Mouse (Mus musculus) testis, adult 10 weeks (tissue): Measurements from ENCODE around the gene Gm49333. TPM values are rescaled to one million over a fixed set of nuclear protein-coding genes. Genes with fewer than 3 reads are reported as not detected.

Experiments used
- polyA plus RNA-seq: library from polyadenylated mRNA; stranded (reverse); fragments of 350-450 nt; fragmentation: Illumina TruSeq; extraction: RNeasy Lipid Tissue Mini Kit (QIAGEN cat#74804); gene quantifications from one replicate; pipeline ENCODE4 v1.2.3, GENCODE M21; 2014; ENCODE audit warnings: low read depth, low replicate concordance

Gm49333 gene
- not detected for polyA plus RNA-seq

DNA sequence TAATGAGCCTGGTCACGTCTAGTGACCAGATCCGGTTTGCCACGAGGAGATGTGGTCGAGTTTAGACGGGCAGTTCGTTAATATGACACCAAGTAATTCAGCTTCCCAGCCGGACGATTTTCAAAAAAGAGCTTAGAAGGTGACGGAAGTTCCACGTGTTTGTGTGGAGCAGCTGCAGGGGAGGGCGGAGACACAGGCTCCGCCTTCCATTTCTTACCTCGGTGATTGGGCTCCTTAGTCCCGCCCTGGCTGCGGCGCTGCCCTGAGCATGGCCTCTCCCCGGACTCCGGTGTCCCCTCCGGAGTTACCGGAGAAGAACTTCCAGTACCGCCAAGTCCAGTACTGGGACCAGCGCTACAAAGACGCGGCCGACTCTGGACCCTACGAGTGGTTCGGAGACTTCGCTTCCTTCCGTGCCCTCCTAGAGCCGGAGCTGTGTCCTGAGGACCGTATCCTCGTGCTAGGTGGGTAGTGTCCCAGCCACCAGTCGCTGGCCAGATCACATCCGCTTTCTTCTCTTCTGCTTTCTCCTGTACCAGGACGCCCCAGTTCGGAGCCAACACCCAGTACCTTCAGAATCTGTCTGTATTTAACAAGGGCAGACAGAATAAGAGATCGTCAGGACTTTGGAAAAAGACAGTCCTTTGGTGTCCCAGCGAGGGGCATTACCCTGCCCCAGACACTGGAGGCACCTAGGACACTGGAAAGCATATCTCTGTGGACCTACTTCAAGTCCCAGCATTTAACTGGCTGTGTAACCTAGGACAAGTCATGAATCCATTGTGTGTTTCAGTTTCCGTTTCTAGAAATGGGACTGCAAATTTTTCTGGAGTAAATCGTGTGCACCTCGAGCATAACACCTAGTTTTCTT, at the start of gene Gm49333, which contains the start of the genes Eef1akmt4 and Alg3:
TSS of gene Gm49333 (plus strand) at position 254 of the 871 bp plus-strand sequence.
TSS of gene Eef1akmt4 (plus strand) at position 237 of the 871 bp plus-strand sequence.
TSS of gene Alg3 (minus strand) at position 379 of the 871 bp plus-strand sequence.

GRCm38 (mm10) chr16:20589366-20589938, 22.0 kb upstream of the Gm49333 start, which contains the start of gene Vwa5b2:
Gene Vwa5b2 (plus strand): TSS chr16:20589471.

DNA sequence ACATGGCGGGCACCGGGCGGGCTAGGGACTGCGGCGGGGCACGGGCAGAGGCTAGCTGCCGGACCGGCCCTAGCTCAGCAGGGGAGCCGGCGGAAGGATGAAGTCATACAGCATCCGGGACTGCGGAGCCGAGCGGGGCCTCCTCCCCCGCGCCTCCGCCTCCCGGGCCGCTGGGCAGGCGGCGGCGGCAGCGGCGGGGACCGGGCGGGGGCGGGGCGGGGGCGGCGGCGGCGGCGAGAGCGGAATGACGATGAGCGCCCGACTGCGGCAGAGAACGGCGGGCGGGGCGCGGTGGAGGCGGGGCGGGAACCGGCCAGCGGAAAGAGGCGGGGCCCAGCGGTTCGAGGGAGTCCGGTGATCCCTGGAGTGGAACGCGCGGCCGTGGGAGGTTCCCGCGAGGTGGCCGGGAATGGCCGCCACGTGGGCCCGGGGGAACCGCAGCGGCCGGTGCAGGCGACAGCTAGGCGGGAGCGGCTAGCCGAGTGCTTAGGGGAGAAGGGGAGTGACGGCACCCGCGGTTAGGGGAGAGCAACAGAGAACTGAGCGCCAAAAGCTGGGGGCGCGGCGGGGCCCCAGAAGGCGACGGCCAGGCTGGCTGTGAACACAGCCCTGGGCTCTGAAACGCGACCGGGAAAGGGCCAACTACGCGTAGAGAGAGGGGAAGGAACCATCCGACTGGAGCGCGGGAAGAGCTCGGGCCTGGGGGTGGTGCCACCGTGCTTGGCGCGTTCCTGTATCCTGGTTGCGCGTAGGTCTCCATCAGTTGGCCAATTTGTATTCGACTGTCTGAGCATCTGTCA, 10.0 kb downstream of the Gm49333 start, which contains the start of gene Camk2n2:
TSS of gene Camk2n2 (minus strand) at position 97 of the 800 bp plus-strand sequence.

DNA sequence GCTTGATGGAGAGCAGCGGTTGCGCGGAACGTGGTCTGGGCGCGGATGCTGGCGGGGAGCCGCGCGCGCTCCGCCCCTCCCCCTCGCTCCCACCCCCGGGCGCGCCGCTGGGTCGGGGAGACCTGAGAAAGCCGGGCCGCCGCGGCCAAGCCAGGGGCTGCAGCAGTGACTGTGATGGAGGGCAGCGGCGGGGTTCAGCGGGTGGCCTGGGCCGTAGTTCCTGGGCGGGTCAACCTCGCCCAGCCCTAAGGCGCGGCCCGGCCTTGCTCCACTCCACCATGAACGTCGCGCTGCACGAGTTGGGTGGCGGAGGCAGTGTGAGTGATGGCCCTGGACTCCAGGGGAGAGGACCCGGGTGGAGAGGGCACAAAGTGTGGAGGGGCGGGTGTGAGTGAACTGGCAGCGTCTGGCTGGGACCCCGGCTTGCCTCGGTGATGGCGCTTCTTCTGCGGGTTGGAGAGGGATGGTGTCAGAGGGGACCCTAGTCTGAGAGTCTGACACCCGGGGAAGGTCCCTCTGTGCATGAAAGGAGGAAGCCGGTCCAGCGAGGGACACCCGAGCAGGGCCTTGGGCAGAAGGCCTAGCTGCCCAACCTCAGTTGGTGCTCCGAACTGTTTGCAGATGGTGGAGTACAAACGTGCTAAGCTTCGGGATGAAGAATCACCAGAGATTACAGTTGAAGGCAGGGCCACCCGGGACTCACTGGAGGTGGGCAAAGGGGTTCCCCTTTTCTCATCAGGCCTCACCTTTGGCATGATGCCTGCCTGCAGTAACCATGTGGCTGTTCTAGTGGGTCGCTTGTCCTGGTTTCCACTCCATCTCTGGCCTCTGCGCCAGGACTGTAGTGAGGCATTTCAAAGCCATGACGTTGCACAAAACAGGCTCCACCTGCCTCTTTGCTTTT, 18.6 kb downstream of the Gm49333 start, which contains the start of gene Ece2:
TSS of gene Ece2 (plus strand) at position 98 of the 904 bp plus-strand sequence.

DNA sequence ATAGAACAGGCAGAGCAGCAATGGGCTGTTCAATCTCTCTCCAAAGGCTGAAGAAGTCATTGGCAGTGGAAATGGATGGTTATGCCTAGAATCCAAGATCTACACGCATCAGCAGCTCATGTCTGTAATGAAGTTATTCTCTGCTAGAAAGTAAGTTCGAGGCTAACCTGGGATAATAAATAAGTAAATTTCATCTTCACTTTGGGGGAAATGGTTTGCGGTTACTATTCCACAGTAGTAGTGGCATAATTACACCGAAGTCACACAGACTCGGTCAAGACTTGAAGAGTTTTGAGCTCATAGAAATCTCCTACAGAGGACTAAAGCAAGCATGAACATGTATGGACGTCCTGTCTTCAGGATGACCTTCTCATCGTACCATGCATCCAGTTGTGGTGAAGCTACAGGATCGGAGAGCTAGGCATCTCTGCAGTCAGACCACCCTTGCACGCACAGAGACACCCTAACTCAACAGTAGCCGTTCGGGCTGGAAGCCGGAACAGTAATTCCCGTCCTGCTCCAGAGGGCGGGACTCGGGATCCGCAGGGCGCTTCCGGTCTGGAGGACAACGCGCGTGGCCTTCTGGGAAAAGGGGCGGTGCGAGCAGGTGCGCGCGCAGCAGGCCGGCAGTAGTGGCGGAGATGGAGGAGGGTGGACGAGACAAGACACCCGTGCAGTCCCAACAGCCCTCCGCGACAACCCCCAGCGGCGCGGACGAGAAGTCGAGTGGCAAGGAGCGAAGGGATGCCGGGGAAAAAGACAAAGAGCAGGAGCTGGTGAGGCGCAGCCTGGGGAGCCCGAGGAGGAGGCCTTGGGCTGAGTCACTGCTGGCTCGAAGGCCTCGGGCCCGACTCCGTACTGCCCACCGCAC, 39.9 kb downstream of the Gm49333 start, which contains the start of gene Psmd2:
TSS of gene Psmd2 (plus strand) at position 577 of the 871 bp plus-strand sequence.

GRCm38 (mm10) chr16:20668013-20668412, 56.6 kb downstream of the Gm49333 start, which contains the start of gene Eif4g1:
Gene Eif4g1 (plus strand): TSS chr16:20668313.

DNA sequence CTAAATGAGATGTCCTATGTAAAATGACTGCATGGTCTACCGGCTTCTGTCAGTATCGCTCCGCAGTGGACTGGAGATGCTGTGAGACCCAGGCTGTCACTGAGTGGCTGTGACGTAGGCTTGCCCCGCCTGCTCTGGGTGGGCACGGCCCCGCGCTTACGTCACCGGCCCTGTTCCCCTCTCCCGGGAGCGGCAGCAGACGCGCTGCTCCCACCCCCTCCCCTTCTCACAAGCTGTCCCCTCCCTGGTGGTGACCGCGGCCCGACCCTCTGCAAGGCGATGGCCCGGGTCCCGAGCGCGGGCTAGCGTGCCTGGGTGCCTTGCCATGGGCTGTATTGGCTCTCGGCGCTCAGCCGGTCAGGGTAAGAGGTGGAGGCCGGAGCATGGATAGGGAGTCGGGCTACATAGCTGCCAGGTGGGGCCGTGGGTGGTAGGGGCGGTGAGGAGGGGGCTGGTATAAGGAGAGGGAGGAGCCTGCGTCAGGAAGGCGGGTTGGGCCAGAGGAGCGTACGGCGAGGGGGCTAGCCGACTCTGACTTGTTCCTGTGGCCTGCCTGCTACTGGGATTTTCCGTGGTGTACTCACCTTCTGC, 81.8 kb downstream of the Gm49333 start, which contains the start of gene Fam131a:
TSS of gene Fam131a (plus strand) at position 131 of the 591 bp plus-strand sequence.

Other genes starting within 250 kb of the Gm49333 start
- 17.0 TPM for gene Abcc5, start 185.2 kb upstream of the Gm49333 start, polyA plus RNA-seq
- gene Eif2b5, start 112.8 kb upstream of the Gm49333 start, polyA plus RNA-seq = 21.4 TPM
- 4.9 TPM for gene Dvl3, start 94.6 kb upstream of the Gm49333 start, polyA plus RNA-seq
- 44.8 TPM for gene Ap2m1, start 76.1 kb upstream of the Gm49333 start, polyA plus RNA-seq
- 25.1 TPM for gene Abcf3, start 63.0 kb upstream of the Gm49333 start, polyA plus RNA-seq
- gene Vwa5b2, start 22.1 kb upstream of the Gm49333 start, polyA plus RNA-seq = not detected
- gene Eef1akmt4, start within 50 bp of the Gm49333 start, polyA plus RNA-seq = 0.52 TPM
- 5.3 TPM for gene Alg3, start 125 bp downstream of the Gm49333 start, polyA plus RNA-seq
- gene Camk2n2, start 9.7 kb downstream of the Gm49333 start, polyA plus RNA-seq = 1.9 TPM
- gene Ece2, start 18.2 kb downstream of the Gm49333 start, polyA plus RNA-seq = 0.13 TPM
- 163 TPM for gene Psmd2, start 40.0 kb downstream of the Gm49333 start, polyA plus RNA-seq
- 123 TPM for gene Eif4g1, start 56.7 kb downstream of the Gm49333 start, polyA plus RNA-seq
- 0.41 TPM for gene Fam131a, start 81.6 kb downstream of the Gm49333 start, polyA plus RNA-seq
- gene Polr2h, start 106.1 kb downstream of the Gm49333 start, polyA plus RNA-seq = 9.8 TPM
- 1.4 TPM for gene Clcn2, start 106.1 kb downstream of the Gm49333 start, polyA plus RNA-seq
- 0.21 TPM for gene Chrd, start 121.5 kb downstream of the Gm49333 start, polyA plus RNA-seq
- not detected for gene Thpo, start 122.9 kb downstream of the Gm49333 start, polyA plus RNA-seq